Mouse (Mus musculus) liver, embryonic 16.5 days (tissue): ENCODE measurements around the gene Olfr1028. TPM values are rescaled to one million over a fixed set of nuclear protein-coding genes. Genes with fewer than 3 reads are reported as not detected.

Experiments
- ATAC-seq: fragments of 200-750 bp; cut with Nextera tagmentation; 2 replicates; pipeline ENCODE4 v1.8.0; 2017; ENCODE audit warnings: low read depth, mild to moderate bottlenecking, moderate number of reproducible peaks, moderate library complexity
- H3K27ac ChIP-seq: fragments of 300-500 bp; sonication (generic); 2 replicates; pipeline ENCODE4 v1.5.1; 2014; ENCODE audit warnings: mild to moderate bottlenecking, low read length
- H3K27me3 ChIP-seq: fragments of 300-500 bp; sonication (generic); 2 replicates; pipeline ENCODE4 v1.6.1; 2014; ENCODE audit warnings: low read depth, low read length, mixed read lengths; ENCODE audit not compliant: control insufficient read depth, insufficient read depth
- H3K36me3 ChIP-seq: fragments of 300-500 bp; sonication (generic); 2 replicates; pipeline ENCODE4 v1.6.1; 2014; ENCODE audit warnings: mild to moderate bottlenecking; ENCODE audit not compliant: control insufficient read depth, insufficient read depth
- H3K4me1 ChIP-seq: fragments of 300-500 bp; sonication (generic); 2 replicates; pipeline ENCODE4 v1.6.1; 2014; ENCODE audit warnings: low read depth, low read length, mixed read lengths; ENCODE audit not compliant: control insufficient read depth
- H3K4me2 ChIP-seq: fragments of 300-500 bp; sonication (generic); 2 replicates; pipeline ENCODE4 v1.6.1; 2014; ENCODE audit warnings: low read depth, low read length, mixed read lengths
- H3K4me3 ChIP-seq: fragments of 300-500 bp; sonication (generic); 2 replicates; pipeline ENCODE4 v1.5.1; 2014; ENCODE audit warnings: low read depth, mild to moderate bottlenecking, low read length
- H3K9ac ChIP-seq: fragments of 300-500 bp; sonication (generic); 2 replicates; pipeline ENCODE4 v1.6.1; 2014; ENCODE audit warnings: low read depth, low read length
- H3K9me3 ChIP-seq: fragments of 300-500 bp; sonication (generic); replicated peaks from 2 replicates; pipeline ENCODE4 v1.6.1; 2016; ENCODE audit warnings: low read length; ENCODE audit not compliant: control insufficient read depth
- WGBS: fragments of 180-500 bp; shearing (Covaris S2); extraction: QIAGEN DNeasy Blood & Tissue Kit; methylation state at CpG from one replicate; pipeline ENCODE4 v1.1.7; 2014; ENCODE audit not compliant: insufficient replicate concordance; 5-methylcytosine and 5-hydroxymethylcytosine counted together
- polyA plus RNA-seq: library from polyadenylated mRNA; unstranded; fragments of >200 nt; fragmentation: Nextera tagmentation; extraction: Ambion mirVana; gene quantifications from 2 replicates; pipeline ENCODE4 v1.2.1, GENCODE M21; 2015

Gene Olfr1028
- polyA plus RNA-seq: not detected in 2 replicates

- 36% methylated on average over 1 of the region's 1 CpGs for WGBS
- H3K27ac ChIP-seq: no peak within 1 kb of the TSS
- no peaks in the 10 kb centered on the region for H3K4me1 ChIP-seq
- no peak within 1 kb of the TSS for H3K9ac ChIP-seq
- H3K4me3 ChIP-seq: no peak within 1 kb of the TSS
- H3K9me3 ChIP-seq: no peaks in the 10 kb centered on the region
- no peaks in the 10 kb centered on the region for H3K36me3 ChIP-seq
- H3K27me3 ChIP-seq: no peaks in the 10 kb centered on the region
- no peak for ATAC-seq
- H3K4me2 ChIP-seq: no peak within 1 kb of the TSS
Measured at GRCm38 (mm10) chr2:85950137-85950536, at the start of gene Olfr1028. TSS of gene Olfr1028 (plus strand) at chr2:85950437.

GRCm38 (mm10) chr2:85904952-85905351 is 45.3 kb upstream of the Olfr1028 start, which contains the start of gene Olfr1024:
TSS of gene Olfr1024 (minus strand) at chr2:85905052.
- Histone ChIP-seq H3K36me3 (no peaks in the 10 kb centered on the region), H3K27ac (no peak within 1 kb of the TSS), H3K9me3 (no peaks in the 10 kb centered on the region), H3K4me2 (no peak within 1 kb of the TSS), H3K4me3 (no peak within 1 kb of the TSS), H3K27me3 (no peaks in the 10 kb centered on the region), H3K9ac (no peak within 1 kb of the TSS), H3K4me1 (no peaks in the 10 kb centered on the region)
- no peak for ATAC-seq
- WGBS: 68% methylated on average over 3 of the region's 3 CpGs

GRCm38 (mm10) chr2:85913197-85913596 is 37.0 kb upstream of the Olfr1028 start:
- ATAC-seq: no peak
- H3K4me1 ChIP-seq: no peaks in the 10 kb centered on the region
- H3K9me3 ChIP-seq: no peaks in the 10 kb centered on the region
- no peak overlapping the region for H3K9ac ChIP-seq
- no peaks in the 10 kb centered on the region for H3K36me3 ChIP-seq
- H3K4me3 ChIP-seq: no peak overlapping the region
- H3K27me3 ChIP-seq: no peaks in the 10 kb centered on the region
- H3K4me2 ChIP-seq: no peak overlapping the region
- H3K27ac ChIP-seq: no peak overlapping the region

GRCm38 (mm10) chr2:85914893-85915292 is 35.3 kb upstream of the Olfr1028 start, which contains the start of gene Olfr1025-ps1:
TSS of gene Olfr1025-ps1 (plus strand) at chr2:85915193.
- Histone ChIP-seq H3K4me3 (no peak within 1 kb of the TSS), H3K4me2 (no peak within 1 kb of the TSS), H3K27me3 (no peaks in the 10 kb centered on the region), H3K4me1 (no peaks in the 10 kb centered on the region), H3K27ac (no peak within 1 kb of the TSS), H3K9ac (no peak within 1 kb of the TSS), H3K9me3 (no peaks in the 10 kb centered on the region), H3K36me3 (no peaks in the 10 kb centered on the region)
- 27% methylated on average over 1 of the region's 1 CpGs for WGBS
- ATAC-seq: no peak

- Histone ChIP-seq H3K9me3 (no peaks in the 10 kb centered on the region), H3K36me3 (no peaks in the 10 kb centered on the region), H3K4me2 (no peak within 1 kb of the TSS), H3K4me3 (no peak within 1 kb of the TSS), H3K27ac (no peak within 1 kb of the TSS), H3K27me3 (no peaks in the 10 kb centered on the region), H3K9ac (no peak within 1 kb of the TSS), H3K4me1 (no peaks in the 10 kb centered on the region)
- WGBS: 63% methylated on average over 3 of the region's 3 CpGs
- no peak for ATAC-seq
Measured at GRCm38 (mm10) chr2:85921258-85921657, 29.0 kb upstream of the Olfr1028 start, which contains the start of gene Olfr1026. TSS of gene Olfr1026 (plus strand) at chr2:85921558.

GRCm38 (mm10) chr2:85973595-85973994 is 23.4 kb downstream of the Olfr1028 start, which contains the start of gene Olfr1029:
TSS of gene Olfr1029 (plus strand) at chr2:85973895.
- no peak for ATAC-seq
- Histone ChIP-seq H3K27ac (no peak within 1 kb of the TSS), H3K4me2 (no peak within 1 kb of the TSS), H3K27me3 (no peaks in the 10 kb centered on the region), H3K9me3 (no peaks in the 10 kb centered on the region), H3K4me3 (no peak within 1 kb of the TSS), H3K9ac (no peak within 1 kb of the TSS), H3K36me3 (no peaks in the 10 kb centered on the region), H3K4me1 (no peaks in the 10 kb centered on the region)
- 62% methylated on average over 2 of the region's 2 CpGs for WGBS

GRCm38 (mm10) chr2:85978976-85979375 is 28.7 kb downstream of the Olfr1028 start, which contains the start of gene Olfr1030:
TSS of gene Olfr1030 (plus strand) at chr2:85979276.
- H3K4me3 ChIP-seq: no peak within 1 kb of the TSS
- 52% methylated on average over 1 of the region's 1 CpGs for WGBS
- no peak within 1 kb of the TSS for H3K27ac ChIP-seq
- no peaks in the 10 kb centered on the region for H3K27me3 ChIP-seq
- no peaks in the 10 kb centered on the region for H3K9me3 ChIP-seq
- no peak within 1 kb of the TSS for H3K9ac ChIP-seq
- H3K36me3 ChIP-seq: no peaks in the 10 kb centered on the region
- no peak within 1 kb of the TSS for H3K4me2 ChIP-seq
- no peak for ATAC-seq
- no peaks in the 10 kb centered on the region for H3K4me1 ChIP-seq

GRCm38 (mm10) chr2:85990004-85990403 is 39.8 kb downstream of the Olfr1028 start, which contains the start of gene Olfr1031:
TSS of gene Olfr1031 (plus strand) at chr2:85990304.
- Histone ChIP-seq H3K36me3 (no peaks in the 10 kb centered on the region), H3K4me2 (no peak within 1 kb of the TSS), H3K9me3 (no peaks in the 10 kb centered on the region), H3K4me3 (no peak within 1 kb of the TSS), H3K4me1 (no peaks in the 10 kb centered on the region), H3K27me3 (no peaks in the 10 kb centered on the region), H3K27ac (no peak within 1 kb of the TSS), H3K9ac (no peak within 1 kb of the TSS)
- WGBS: 34% methylated on average over 3 of the region's 3 CpGs
- ATAC-seq: no peak
